Mouse (Mus musculus) activated CD4-positive, CD25-positive, alpha-beta regulatory T cell, adult 9 weeks (primary cell): ENCODE results near the gene Eef1b2. TPM values are rescaled to one million over a fixed set of nuclear protein-coding genes. Genes with fewer than 3 reads are reported as not detected.

Source experiments
- polyA plus RNA-seq: library from polyadenylated mRNA; unstranded; fragments of 100-300 nt; shearing (Covaris generic); gene quantifications from one replicate; pipeline ENCODE4 v1.2.1, GENCODE M21; 2017

The Eef1b2 gene
- 478 TPM for polyA plus RNA-seq

GRCm38 (mm10) chr1:63176604-63177421 lies at the start of gene Eef1b2, which contains the start of gene Ndufs1:
Gene Eef1b2 (plus strand): TSS chr1:63176825.
Gene Ndufs1 (minus strand): TSS chr1:63176833.

GRCm38 (mm10) chr1:63214271-63214558 lies 37.6 kb downstream of the Eef1b2 start, which contains the start of gene Gpr1:
Gene Gpr1 (minus strand): TSS chr1:63214543.

Other genes with a start within 250 kb of the Eef1b2 start
- 19.3 TPM for gene Ino80d, start 62.2 kb upstream of the Eef1b2 start, polyA plus RNA-seq
- gene Ndufs1, start within 50 bp of the Eef1b2 start, polyA plus RNA-seq = 107 TPM
- gene Gpr1, start 37.7 kb downstream of the Eef1b2 start, polyA plus RNA-seq = not detected
- not detected for gene Zdbf2, start 96.4 kb downstream of the Eef1b2 start, polyA plus RNA-seq